19 mouse cellular contexts compared by ENCODE assay signal in the genomic region with DNA sequence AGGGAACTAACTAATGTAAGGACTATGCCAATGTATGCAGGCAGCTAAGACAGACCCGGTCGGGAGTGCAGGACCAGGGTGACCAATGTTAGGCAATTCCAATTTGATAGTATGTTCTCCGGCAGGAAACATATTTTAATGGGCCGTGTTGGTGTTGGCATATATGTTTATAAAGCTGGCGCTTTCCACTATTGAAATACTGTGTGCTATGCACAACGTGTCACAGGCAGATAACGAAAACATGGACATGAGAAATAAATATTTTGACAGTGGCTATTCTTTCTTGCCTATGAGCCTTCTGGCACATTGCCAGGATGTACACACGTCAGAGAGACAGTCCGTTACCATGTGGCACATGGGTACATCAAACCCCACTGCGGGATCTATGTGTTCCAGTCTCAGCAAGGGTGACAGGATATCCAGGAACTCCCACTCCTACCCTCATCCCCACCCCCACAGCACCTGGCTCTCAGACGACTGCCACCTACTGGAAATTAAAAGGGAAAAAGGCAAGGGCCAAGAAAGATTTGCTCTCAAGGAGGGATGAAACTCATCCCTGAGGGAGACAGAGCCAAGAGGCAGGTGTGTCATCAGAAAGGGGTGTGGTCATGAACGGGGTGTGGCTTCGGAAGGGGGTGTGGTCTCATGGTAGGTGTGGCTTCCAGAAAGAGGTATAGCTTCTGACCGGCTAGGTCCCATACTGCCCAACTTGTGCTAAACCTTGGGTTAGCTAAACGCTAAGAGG.
DNase-seq lines count a peak whose midpoint lies in the region; ATAC-seq and TF ChIP-seq lines count a peak whose summit lies in the region.
"Had no signal": no experiment of that assay in that cellular context is flagged by ENCODE, and none has a peak within 500 bp of the region (broad histone marks: within the 10 kb centered on the region; RNA-seq: fewer than 3 reads in every experiment).

No protein-coding gene starts in this region.

- no peak for TF ChIP-seq CTCF in kidney, adult 2 months (conservative IDR thresholded peaks at IDR 0.05; ENCODE audit: insufficient read depth, insufficient read length, low read depth, low read length)
- no peak for TF ChIP-seq CTCF in lung, postnatal 0 days (IDR thresholded peaks at IDR 0.05)

- no peak overlapping the region for H3K4me3 ChIP-seq in kidney, embryonic 16.5 days (ENCODE audit: low read length)
- no peak overlapping the region for H3K4me3 ChIP-seq in kidney, adult 2 months (ENCODE audit: insufficient read depth, low read depth, low read length)
- no peak overlapping the region for H3K4me3 ChIP-seq in lung, postnatal 0 days (ENCODE audit: low read depth, low read length)
- H3K4me3 ChIP-seq: erythroblast, embryonic 14.5 days; forebrain, embryonic 13.5 days; hindbrain, embryonic 12.5 days; limb, embryonic 12.5 days; liver, embryonic 13.5 days; midbrain, embryonic 13.5 days; neural tube, embryonic 15.5 days had no signal

- DNase-seq in kidney, adult 2 months = no peak
- peak; percentile 41 for DNase-seq in lung, postnatal 0 days (ENCODE audit: low spot score)
- no peak for DNase-seq in lung, postnatal 25 days (ENCODE audit: low spot score)
- peak; percentile 43 for DNase-seq in ZHBTc4 (ENCODE audit: low read depth, low spot score)
- peak; percentile 22 to 29 for DNase-seq in lung, postnatal 4 days
- no peak for DNase-seq in spleen, adult 12 weeks (ENCODE audit: low spot score)
- DNase-seq: adrenal gland, postnatal 36 days; cerebellum, adult 2 months; gastrocnemius, postnatal 25 days; kidney, adult 18-20 months; kidney, postnatal 36 days; liver, embryonic 13.5 days had no signal

- H3K27me3 ChIP-seq in kidney, embryonic 16.5 days (ENCODE audit: insufficient read depth, low read length) = no peaks in the 10 kb centered on the region
- no peaks in the 10 kb centered on the region for H3K27me3 ChIP-seq in kidney, adult 2 months (replicated peaks; ENCODE audit: control insufficient read depth, insufficient read depth, low read length)
- no peaks in the 10 kb centered on the region for H3K27me3 ChIP-seq in lung, postnatal 0 days (replicated peaks; ENCODE audit: insufficient read depth, low read length)
- H3K27me3 ChIP-seq: forebrain, embryonic 13.5 days; hindbrain, embryonic 12.5 days; limb, embryonic 12.5 days; liver, embryonic 13.5 days; midbrain, embryonic 13.5 days; neural tube, embryonic 15.5 days had no signal

- H3K36me3 ChIP-seq in kidney, embryonic 16.5 days (ENCODE audit: insufficient read depth, low read length) = no peaks in the 10 kb centered on the region
- no peaks in the 10 kb centered on the region for H3K36me3 ChIP-seq in kidney, adult 2 months (ENCODE audit: control insufficient read depth, insufficient read depth, low read length)
- H3K36me3 ChIP-seq in lung, postnatal 0 days (ENCODE audit: insufficient read depth, low read length) = no peaks in the 10 kb centered on the region
- H3K36me3 ChIP-seq: hindbrain, embryonic 12.5 days; limb, embryonic 12.5 days; liver, embryonic 13.5 days; midbrain, embryonic 13.5 days; neural tube, embryonic 15.5 days had no signal

- TF ChIP-seq POLR2A in kidney, adult 2 months (IDR thresholded peaks at IDR 0.05; ENCODE audit: low read depth, low read length) = no peak

- no peak overlapping the region for H3K9ac ChIP-seq in kidney, embryonic 16.5 days (replicated peaks; ENCODE audit: low read length)
- no peak overlapping the region for H3K9ac ChIP-seq in lung, postnatal 0 days (replicated peaks; ENCODE audit: low read depth)
- H3K9ac ChIP-seq: forebrain, embryonic 13.5 days; hindbrain, embryonic 12.5 days; limb, embryonic 12.5 days; liver, embryonic 13.5 days; midbrain, embryonic 13.5 days; neural tube, embryonic 15.5 days had no signal

- 0 out of 2 replicates have a peak, but pooled peaks cover 4% of the 10 kb centered on the region for H3K9me3 ChIP-seq in kidney, embryonic 16.5 days (ENCODE audit: low read length)
- H3K9me3 ChIP-seq in lung, postnatal 0 days (ENCODE audit: low read length) = no peaks in the 10 kb centered on the region
- H3K9me3 ChIP-seq: forebrain, embryonic 13.5 days; hindbrain, embryonic 12.5 days; midbrain, embryonic 13.5 days; neural tube, embryonic 15.5 days had no signal

- ATAC-seq in kidney, embryonic 16.5 days (ENCODE audit: low FRiP score, low TSS enrichment) = 0 out of 2 replicates have a peak, but pooled peaks have one; percentile 9
- peak; percentile 79 for ATAC-seq in lung, postnatal 0 days
- ATAC-seq: forebrain, embryonic 13.5 days; midbrain, embryonic 13.5 days had no signal

- WGBS in kidney, embryonic 16.5 days = 84% methylated on average over 15 of the region's 15 CpGs
- WGBS in kidney, adult 2 months = 86% methylated on average over 15 of the region's 15 CpGs
- WGBS in lung, postnatal 0 days = 52% methylated on average over 15 of the region's 15 CpGs

- no peak overlapping the region for H3K27ac ChIP-seq in kidney, embryonic 16.5 days (ENCODE audit: low read length)
- H3K27ac ChIP-seq in kidney, adult 2 months (ENCODE audit: insufficient read depth, low read depth, low read length) = no peak overlapping the region
- H3K27ac ChIP-seq in lung, postnatal 0 days (ENCODE audit: low read length) = no peak overlapping the region
- H3K27ac ChIP-seq: forebrain, embryonic 13.5 days; hindbrain, embryonic 12.5 days; limb, embryonic 12.5 days; liver, embryonic 13.5 days; midbrain, embryonic 13.5 days; neural tube, embryonic 15.5 days had no signal

- no peaks in the 10 kb centered on the region for H3K4me1 ChIP-seq in kidney, embryonic 16.5 days (ENCODE audit: insufficient read depth, low read length)
- no peaks in the 10 kb centered on the region for H3K4me1 ChIP-seq in kidney, adult 2 months (ENCODE audit: control insufficient read depth, insufficient read depth, low read length)
- H3K4me1 ChIP-seq in lung, postnatal 0 days (ENCODE audit: insufficient read depth, low read depth, low read length) = no peaks in the 10 kb centered on the region
- H3K4me1 ChIP-seq: forebrain, embryonic 13.5 days; hindbrain, embryonic 12.5 days; limb, embryonic 12.5 days; liver, embryonic 13.5 days; midbrain, embryonic 13.5 days; neural tube, embryonic 15.5 days had no signal

- no peak overlapping the region for H3K4me2 ChIP-seq in kidney, embryonic 16.5 days (replicated peaks; ENCODE audit: low read depth, low read length)
- no peak overlapping the region for H3K4me2 ChIP-seq in lung, postnatal 0 days (replicated peaks; ENCODE audit: low read depth, low read length)
- H3K4me2 ChIP-seq: forebrain, embryonic 13.5 days; hindbrain, embryonic 12.5 days; limb, embryonic 12.5 days; liver, embryonic 13.5 days; midbrain, embryonic 13.5 days; neural tube, embryonic 15.5 days had no signal

- TF ChIP-seq EP300 in lung, postnatal 0 days (IDR thresholded peaks at IDR 0.05) = peak; percentile 76

Comparison
In these comparisons a context has a peak if more than half of its experiments do, and no peak if none do; other contexts are left out.
1. DNase-seq: peak in lung, postnatal 0 days (single experiment), ZHBTc4 (single experiment) and lung, postnatal 4 days (2 of 2); none in kidney, adult 2 months (single experiment), lung, postnatal 25 days (single experiment) and spleen, adult 12 weeks (single experiment).